Mouse (Mus musculus): ENCODE results near the gene Ptgis. TPM values are rescaled to one million over a fixed set of nuclear protein-coding genes. Genes with fewer than 3 reads are reported as not detected.
"Not testable (repeated sequence)": the region's sequence is repeated elsewhere in the genome, so short reads cannot be mapped to it uniquely, and the experiment has no call there.

Ptgis gene
- total RNA-seq, 2 experiments from 2014 or later = 11.2 to 13.0 TPM

DNA sequence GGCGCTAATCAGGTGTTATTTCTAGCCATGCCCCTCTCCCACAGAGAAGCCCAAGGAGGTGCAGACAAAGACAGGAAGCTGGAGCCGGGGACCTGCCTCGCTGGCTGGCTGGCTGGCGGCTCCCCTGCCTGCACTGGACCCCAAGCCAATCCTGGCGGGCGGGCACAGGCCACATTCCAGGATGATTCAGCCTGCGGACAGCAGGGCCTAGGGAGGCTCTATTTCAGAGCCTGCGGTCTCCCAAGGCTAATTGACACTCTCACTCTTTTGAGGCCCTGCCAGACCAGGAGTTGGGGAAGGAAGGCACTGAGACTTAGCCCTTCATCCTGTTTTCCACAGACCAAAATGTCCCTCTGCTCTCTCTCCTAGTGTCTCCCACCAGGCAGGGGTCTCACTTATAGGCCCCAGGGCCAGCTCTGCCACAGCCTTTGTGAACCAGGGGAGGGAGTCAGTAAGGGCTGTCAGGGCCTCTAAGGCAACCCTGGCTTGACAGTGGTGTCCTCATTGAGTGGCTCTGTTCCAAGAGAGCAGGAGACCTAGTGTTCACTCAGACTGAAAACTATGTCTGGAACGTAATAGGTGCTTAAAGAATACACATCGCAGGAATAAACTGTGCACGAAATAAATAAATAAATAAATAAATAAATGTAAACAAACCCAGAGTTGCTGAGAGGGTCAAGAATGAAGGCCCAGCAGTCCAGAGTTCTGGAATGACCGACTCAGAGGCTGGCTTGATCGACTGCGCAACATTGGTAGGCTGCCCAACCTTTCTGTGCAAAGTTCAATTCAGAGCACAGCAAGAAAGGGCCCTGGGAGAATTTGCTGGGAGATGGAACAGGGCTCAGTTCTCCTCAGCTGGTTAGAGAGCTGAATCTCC lies 8.0 kb downstream of the Ptgis start:
- DNase-seq = peak in 1 of 2 experiments; percentile 74

DNA sequence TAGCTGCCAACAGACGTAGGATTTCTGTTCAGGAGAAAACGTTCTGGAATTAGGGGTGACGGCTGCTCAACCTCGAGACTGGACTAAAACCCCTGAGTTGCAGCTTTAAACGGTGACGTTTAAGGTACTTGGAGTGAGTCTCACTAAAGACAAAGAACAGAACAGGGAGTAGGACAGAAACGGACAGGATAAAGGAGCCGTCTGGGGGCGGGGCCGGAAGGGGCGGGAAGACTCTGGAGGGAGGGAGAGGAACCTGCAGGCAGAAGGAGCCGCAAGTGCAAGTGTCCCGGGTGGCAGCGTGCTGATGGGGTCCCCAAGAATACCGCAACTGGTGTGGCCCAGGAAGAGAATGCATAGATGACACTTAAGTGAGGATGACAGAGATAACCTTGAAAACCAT lies 9.8 kb downstream of the Ptgis start:
- no peak for DNase-seq

DNA sequence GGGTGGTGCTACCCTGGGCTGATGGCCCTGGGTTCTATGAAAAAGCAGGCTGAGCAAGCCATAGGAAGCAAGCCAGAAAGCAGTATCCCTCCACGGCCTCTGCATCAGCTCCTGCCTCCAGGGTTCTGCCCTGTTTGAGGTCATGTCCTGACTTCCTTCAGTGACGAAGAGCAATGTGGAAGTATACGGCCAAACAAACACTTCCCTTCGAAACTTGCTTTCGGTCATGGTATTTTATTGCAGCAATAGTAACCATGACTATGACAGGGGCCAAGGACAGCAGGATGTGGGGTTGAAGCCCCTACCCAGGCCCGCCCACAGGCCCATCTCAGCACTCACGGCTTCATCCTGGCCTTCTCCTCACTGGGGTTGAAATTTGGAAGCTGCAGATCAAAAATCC lies 15.5 kb downstream of the Ptgis start:
- no peak for DNase-seq

DNA sequence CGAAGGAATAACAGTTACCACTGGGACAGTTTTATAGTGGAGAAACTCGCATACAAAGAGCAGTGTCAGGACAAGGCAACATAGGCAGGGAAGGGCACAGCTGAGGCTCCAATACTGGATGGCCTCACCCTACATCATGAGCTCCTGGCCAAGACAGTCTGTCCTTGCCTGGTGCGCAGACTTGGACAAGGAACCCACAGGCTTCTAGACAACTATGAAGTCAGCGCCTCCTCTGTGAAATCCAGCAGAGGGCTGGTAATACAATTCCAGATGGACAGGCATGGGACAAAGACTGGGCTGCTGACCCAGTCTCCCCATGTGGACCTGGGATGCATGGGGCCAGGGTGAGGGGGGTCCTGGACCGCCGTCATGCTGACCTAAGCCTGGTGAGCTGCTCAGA lies 16.2 kb downstream of the Ptgis start:
- DNase-seq = no peak

DNA sequence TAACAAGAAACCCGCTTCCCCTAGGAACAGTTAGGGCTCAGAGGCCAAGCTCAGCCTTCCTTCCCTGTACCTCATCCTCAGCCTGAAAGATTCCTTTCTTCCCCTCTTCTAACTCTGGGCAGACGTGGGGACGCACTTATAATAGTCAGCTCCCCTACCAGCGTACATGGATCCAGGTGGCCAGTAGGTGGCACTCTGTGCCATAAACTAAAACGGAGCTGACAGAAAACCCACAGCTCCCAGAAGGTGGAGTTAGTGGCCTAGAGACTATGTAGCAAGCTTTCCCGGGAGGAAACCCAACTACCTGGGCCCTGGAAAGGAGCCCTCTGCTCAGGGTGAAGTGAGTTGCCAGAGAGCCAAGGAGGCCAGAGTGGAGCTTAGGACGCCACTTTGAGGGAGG lies 18.3 kb downstream of the Ptgis start:
- DNase-seq = peak; percentile 76 to 85

DNA sequence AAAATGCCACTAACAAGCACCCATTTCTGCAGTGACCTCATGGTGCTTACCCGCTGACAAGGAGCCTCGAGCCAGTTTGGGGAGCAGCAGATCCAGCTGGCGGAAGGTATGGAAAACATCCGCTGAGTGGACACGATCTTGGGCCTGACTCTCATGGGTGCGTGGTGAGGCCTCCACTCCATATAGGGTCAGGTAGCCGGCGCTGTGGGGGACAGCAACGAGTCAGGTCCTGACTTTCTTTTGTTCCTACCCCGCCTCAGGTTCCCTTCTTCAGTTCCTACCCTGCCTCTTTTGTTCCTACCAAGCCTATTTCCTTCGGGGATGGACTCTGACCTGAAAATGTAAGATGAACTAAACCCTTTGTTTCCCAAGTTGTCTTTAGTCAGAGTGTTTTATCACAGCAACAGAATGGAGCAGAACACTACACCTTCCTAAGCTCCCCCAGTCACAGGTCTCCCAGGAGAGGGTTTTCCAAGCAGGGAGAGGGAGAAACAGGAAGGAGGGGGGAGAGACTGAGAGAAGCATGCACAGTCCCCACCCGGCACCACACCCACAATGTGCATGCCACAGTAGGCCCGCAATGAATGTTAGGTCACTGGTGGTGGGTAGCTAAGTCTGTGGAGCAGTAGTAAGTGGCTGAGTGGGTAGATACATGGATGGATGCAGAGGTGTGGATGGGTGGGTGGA lies 19.1 kb downstream of the Ptgis start:
- no peak for DNase-seq

DNA sequence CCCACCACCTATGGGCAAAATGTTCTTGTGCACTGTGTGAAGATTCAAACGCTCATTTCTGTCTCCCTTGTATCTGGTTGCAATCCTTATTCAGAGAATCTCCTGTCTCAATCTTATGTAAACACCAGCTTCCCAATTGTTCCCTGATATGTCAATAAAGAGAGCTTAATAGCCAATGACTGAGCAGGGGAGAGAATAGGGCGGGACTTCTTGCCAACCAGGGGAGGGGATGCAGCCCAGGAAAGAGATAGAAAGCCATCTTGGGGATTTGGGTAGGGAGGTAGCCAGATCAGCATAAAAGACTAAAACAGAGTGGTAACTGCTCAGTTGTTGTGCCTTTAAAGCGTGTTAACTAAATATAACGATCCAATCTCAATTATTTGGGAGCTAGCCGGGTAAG lies 19.7 kb downstream of the Ptgis start:
- no peak for DNase-seq

DNA sequence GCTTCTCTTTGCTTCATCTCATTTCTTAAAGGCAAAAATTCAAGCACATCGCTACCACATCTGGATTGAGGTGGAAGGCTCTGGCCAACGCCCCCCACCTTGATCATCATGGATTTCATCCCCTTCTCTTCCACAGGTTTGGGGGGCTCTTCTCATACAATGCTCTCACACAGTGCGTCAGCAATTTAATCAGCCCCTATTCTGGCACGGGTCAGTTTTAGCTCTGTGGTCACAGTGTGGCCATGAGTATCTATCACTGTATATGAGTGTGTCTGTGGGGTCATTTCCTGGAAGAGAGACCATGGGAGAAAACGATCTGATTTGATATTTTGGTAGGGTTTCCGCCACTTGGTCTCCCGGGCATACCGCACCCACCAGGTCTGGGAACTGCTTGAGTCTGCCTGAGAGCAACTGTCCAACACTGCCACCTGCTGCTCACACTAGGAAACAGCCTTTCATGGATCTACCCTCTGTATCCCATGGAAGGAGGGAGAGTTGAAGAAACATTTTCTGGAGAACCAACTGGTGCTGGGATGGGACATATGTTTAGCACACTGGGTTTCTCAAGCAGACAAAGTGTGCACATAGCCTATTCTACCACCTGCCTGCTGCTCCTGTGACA lies 21.1 kb downstream of the Ptgis start:
- peak; percentile 87 to 92 for DNase-seq

DNA sequence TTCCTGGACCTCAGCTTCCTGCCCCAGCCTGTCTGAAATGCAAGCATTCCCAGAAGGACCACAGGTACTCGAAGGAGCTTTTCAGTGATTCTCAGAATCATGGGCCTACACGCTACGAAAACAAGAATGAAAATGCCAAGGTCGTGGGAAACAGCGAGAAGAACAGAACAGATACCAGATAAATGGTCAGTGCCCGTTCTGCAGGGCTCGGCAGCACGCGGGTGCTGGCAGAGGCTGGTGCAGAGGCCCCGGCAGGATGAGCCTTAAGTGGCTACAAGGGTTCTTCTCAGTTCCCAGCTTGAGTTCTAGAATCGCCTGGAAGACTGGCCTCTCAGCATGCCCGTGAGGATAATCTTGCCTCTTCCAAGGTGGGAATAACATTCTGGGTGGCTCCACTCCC lies 26.7 kb downstream of the Ptgis start:
- DNase-seq = no peak

DNA sequence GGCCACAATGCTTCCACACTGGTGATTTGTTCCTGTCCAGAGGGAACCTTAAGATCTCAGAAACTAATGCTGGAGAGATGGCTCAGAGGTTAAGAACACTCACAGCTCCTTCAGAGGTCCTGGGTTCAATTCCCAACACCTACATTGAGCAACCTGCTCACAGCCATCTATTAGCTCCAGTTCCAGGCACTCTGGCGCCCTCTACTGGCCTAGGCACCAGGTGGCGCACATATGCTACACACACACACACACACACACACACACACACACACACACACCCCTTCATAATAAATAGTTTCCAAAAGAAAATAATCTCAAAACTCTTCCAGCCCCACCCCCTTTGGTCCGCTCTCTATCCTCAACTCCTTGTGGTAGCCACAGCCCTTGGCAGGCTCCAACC lies 27.3 kb downstream of the Ptgis start:
- DNase-seq = no peak

DNA sequence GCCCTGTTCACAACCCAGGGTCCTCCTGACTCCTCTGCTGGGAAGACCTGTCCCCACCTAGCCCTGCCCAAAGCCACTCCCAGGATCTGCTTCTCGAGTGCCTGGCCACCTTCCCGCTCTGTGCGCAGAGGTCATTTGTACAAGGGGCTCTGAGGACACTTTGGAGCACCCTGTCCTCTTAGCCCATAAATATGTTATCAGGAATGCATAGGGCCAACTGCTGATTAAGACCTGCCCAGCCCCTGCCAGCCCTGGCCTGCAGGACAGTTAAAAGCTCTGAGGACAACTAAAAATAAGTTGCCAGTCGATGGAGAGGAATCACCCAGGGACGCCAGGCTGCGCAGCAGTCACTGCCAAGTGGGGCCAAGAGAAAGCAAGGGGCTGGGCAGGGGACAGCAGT lies 27.9 kb downstream of the Ptgis start:
- peak; percentile 72 to 86 for DNase-seq

DNA sequence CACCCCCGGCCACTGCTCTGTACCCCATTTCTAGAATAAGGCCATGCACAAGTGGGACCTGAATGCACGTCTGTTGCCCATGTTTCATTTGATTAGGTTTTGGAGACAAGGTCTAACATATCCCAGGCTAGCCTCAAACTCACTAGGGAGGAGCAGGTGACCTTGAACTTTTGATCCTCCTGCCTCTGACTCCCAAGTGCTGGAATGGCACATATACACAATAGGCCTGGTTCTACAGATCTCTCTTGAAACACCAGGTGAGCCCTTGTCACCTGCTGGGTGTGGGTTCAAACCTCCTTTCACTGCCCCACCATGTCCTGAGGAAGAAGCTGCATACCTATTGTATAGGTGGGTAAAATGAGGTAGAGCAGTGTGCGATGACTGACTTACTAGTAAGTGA lies 28.3 kb downstream of the Ptgis start:
- no peak for DNase-seq

DNA sequence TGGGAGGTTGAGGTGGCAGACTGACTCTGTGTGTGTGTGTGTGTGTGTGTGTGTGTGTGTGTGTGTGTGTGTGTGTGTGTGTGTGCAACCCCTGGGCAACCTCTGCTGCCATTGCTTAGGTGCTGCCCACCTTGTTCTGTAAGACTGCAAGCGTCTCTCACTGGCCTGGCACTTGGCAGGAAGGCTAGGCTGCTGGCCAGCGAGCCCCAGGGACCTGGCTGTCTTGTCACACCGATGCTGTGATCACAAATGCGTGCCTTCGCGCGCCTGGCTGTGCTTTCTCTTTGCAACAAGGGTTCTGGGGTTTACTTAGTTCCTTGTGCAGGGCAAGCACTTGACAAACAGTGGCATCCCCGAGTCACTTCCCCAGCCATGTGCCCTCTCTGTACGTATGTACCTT lies 30.5 kb downstream of the Ptgis start:
- DNase-seq = peak in 1 of 2 experiments; percentile 50

DNA sequence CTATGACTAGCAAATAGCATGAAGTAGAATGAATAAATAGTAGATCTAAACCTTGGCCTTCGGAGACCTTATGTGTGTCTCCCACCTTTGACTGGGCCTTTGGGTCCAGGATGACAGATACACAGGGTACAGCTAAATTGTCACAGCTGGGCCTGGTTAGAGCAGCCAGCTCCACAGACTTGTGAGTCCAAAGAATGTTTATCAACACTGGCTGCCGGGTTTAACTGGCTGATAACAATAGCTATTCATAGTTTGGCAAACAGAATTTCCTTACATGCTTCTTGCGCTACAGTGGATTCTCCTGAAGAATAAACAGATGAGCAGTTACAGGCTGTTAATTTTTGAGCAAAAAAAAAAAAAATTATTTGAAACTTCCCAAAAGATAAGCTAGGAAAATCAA lies 31.4 kb downstream of the Ptgis start:
- no peak for DNase-seq

DNA sequence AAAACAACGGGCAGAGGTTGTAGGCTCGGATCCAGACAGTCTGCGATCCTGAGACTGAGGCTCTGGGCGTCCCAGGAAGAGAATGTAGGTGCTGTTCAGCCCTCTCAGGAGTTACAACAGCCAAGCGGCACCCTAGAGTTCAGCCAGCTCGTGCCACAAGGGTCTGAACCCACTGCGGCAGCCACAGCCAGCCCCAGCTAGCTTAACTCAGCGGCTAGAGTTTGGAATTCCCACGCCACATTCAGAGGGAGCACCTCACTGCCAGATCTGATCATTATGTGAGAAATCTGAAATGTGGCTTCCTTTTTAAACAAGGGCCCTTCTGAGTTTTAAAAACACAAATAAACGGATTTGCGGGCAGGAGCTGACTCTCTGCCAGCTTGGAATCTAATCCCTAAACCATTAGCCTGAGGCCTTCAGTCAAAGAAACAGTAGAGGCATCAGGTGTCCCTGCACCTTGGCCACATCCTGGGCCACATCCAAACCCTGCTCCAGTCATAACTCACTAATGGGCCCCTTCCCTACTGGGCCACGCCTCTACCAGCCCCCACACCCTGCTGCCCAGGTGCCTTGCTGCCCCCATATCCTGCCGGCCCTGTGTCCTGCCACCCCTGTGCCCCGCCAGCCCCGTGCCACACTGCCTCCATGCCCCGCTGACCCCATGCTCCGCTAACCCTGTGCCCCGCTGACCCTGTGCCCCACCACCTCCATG lies 34.3 kb downstream of the Ptgis start:
- no peak for DNase-seq

DNA sequence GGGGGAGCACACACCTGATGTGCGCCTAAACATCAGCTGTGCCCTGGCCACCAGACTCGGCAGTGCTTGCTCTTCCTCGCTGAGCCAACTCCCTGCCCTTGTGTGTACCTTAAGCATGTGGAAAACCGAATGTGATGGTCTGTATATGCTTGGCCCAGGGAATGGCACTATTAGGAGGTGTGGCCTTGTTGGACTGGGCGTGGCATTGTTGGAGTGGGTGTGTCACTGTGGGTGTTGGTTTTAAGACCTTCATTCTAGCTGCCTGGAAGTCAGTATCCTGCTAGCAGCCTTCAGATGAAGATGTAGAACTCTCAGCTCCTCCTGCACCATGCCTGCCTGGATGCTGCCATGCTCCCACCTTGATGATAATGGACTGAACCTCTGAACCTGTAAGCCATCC lies 35.7 kb downstream of the Ptgis start:
- not testable (repeated sequence) for DNase-seq

DNA sequence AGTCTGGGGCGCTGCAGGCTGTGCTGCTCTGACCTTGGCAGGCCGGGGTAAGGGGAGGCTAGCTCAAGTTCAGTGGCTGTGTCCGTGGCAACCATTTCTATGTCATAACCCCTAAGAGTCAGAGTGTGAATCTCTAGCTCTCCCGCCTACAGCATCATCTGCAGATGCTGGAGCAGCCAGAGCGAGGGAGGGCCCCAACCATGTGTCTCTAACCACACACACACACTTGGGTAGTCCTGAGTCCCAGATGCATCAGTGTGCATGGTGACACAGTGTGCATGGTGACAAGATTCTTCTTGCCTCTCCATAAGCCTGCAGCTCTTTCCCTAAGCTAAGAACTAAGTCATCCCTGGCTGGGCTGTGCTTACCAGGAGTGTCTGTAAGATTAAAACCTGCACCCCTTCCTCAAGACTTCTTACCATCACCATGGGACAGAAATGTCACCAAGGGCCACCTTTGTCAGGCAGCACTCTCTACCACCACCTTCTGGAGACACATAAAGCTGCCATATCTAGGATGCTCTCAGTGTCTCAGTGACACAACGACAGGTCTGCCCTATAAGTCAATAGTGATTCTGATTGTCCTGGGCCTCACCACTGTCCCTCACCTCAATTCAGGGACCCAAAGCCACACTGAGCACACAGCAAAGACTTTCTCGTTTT lies 36.8 kb downstream of the Ptgis start:
- no peak for DNase-seq

DNA sequence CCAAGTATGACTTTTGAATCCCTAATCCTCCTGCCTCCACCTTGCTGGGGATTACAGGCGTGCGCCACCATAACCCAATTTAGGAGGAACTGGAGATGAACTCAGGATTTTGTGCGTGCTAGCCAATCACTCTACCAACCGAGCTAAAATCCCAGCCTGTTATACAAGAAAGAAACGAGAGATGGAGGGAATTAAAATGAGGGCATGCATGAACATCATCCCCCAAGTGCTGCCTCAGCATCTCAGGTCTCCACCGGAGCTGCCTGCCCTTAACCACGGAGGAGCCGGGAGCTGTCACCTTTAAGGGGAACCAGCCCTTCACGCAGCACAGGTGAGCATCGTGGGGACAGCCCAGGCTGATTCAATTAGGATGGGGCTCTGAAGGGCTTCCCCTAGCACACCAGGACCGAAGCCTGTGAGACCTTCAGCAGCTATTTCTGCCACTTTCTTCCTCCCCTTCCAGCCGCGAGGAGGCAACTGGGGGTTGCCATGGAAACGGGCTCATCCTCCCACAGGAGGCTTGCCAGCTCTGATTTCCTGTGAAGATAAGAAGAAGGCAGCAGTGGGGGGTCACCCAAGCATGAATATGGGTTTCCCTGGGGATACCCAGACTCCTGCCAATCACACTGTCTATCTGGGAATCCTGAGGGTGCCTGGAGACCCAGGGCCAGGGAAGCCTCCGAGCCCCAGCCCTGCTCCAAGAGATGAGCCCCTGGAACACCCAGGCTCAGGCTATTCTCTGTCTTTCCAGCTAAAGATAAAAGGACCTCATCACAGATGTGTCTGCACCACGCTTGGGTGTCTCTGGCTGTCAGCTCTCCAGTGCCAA lies 38.7 kb downstream of the Ptgis start:
- no peak for DNase-seq

DNA sequence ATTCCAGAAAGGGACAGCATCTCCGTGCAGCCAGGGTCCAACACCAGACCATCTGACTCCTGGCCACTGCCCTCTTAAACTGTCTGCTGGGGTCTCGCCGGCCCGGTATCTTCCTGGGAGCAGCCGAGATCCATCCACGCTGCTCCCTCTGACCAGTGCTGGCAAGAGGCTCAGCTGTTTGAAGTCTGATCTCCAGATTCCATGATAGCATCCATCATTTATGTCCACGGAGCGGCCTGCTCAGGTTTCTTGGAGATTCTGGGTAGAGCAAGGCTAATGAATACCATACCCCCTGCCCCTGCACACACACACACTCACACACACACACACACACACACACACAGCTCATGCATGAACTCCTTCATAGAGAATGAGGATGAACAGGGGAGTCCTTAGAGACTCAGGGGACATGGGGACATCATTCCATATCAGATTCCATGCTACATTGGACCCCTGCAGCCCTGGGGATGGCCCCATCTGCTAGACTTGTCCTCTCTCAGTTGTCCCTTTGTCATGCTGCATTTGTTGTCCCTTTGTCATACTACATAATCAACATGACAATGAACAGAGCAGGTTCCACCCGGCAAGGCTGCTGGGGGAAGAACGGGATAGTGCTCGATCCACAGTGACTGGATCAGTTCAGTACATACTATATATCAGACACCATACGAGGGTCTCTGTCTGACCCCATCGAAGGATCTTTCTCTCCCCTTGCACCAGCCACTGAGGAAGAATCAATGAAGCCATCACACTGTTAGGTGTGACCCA lies 41.6 kb downstream of the Ptgis start:
- no peak for DNase-seq

DNA sequence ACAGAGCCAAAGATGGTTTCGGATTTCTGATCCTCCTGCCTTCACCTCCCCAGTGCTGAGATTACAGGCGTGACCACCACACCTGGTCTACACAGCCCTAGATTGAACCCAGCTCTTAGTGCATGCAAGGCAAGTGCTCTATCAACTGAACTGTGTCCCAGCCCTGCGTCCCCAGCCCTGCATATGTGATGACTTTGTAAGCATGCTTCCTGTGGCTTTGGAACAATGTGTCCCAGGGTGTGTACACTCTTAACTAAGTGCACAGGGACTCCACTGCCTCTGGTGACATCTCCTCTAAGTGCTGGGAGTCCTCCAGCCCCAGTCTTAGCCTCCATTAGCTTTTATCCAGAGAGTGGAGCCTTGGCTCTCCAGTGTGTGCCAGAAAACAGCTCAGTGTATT lies 47.0 kb downstream of the Ptgis start:
- peak in 1 of 2 experiments; percentile 67 for DNase-seq

Measured in heart, adult 18-20 months (tissue).